Mouse (Mus musculus) CD4-positive helper T cell, adult 2 months (primary cell): ENCODE measurements around the gene Ccdc28a.

Source experiments
- DNase-seq: peaks from one replicate; pipeline ENCODE4 v3.0.0-alpha.2; 2012; ENCODE audit warnings: low read depth, missing footprints, low spot score

Ccdc28a gene

DNA sequence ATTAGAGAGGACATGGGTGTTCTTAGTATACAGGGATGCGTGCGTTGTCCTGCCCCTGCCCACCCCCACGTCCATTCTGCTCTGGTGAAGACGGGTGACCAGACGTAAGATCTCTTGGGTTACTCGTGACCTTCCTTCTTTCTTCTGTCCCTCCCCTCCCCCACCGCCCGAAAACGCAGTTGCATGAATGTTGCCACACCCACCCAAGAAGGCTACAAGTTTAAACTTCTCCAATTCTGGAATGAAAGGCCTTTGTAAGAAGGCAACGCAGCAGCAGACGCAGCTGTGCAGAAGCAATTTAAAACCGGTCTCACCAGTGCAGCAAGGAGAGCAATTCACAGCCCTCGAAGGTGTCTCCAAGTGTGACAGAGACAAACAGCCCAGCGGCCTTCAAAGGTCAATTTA is 40.1 kb downstream of the Ccdc28a start:
- no peak for DNase-seq

DNA sequence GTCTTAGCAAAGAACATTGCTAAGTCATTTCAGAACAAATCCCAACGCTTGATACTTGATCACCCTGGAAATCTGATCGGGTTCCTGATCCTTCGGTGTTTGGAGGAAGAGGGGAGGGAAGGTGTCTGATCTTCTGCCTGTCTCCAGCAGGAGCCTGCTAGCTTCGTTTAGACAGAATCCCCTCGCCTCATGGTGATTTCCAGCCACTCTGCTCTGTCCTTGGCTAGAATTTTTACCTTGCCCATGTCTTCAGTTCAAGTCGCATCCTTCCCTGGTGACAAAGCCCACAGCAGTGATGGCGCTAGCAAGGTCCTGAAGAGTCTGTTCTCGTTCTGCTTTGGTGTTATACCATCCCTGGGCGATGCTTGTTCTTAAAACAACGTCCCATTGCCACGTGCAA is 40.6 kb downstream of the Ccdc28a start:
- DNase-seq, result no peak

DNA sequence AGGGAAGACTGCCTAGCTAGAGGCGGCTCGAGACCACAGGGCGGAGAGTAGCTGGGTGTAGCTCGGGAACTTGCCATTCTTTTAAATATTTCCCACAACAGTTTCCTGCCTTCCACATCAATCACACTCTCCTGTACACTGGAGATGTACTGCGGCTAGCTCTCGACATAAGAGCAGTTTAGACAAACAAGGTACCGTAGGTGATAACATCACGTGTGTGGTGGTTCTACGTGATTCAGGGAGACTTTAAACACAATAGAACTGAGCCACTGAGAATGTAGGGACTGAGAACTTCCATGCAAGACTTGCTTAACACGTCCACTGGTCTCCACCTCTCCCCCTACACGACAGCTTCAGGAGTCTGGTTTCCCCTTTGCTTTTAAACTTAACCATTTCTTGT is 41.6 kb downstream of the Ccdc28a start:
- DNase-seq, result peak; percentile 77

DNA sequence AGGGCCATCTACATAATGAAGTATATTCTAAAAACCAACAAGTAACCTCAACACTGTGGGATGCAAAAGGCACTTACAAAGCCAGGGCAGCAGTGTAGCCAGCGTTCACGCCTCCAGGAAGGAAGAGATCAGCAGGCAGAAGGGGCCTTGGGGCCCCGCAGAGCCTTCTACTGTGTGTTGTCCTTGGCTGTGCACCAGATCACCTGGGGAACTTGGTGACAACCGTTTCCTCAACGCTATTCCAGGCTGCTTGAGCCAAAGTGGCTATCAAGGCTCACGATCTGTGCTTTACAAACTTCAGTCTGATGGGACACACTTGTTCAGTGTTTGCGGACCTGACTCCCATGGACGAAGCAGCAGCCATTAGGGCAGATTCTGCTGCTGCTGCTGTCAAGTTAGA is 43.1 kb downstream of the Ccdc28a start:
- peak; percentile 14 for DNase-seq

DNA sequence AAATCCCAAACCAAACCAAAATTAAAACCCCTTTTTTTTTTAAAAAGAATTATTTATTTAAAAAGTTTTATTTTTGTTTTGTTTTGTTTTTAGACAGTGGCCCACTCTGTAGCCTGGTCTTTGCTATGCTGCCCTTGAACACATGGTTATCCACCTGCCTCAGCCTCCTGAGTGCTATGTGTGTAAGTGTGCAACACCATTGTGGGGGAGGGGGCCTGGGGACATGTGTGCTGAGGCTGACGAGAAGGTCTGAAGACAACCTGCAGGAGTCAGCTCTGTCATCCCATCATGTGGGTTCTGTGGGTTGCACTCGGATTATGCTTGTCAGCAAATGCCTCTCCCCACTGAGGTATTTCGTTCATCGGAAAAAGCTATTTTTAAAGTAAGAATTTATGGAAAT is 45.3 kb downstream of the Ccdc28a start:
- DNase-seq, result no peak

DNA sequence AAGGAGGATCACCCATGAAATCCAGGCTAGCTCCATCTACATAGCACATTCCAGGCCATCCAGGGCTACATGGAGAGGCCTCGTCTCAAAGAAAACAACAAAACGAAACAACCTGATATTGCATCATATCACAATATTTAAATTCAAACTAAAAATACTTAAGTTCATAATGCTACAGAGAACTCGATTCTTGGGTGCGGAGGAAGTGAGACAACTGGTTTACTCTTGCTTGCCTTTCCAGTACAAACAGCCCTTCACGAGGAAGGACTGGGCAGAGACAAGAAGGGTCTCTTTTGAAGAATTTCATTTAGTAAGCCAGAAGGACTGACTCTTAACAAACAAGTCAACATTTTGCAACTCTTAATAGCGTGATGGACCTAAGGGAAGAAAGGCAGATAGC is 46.2 kb downstream of the Ccdc28a start:
- no peak for DNase-seq

DNA sequence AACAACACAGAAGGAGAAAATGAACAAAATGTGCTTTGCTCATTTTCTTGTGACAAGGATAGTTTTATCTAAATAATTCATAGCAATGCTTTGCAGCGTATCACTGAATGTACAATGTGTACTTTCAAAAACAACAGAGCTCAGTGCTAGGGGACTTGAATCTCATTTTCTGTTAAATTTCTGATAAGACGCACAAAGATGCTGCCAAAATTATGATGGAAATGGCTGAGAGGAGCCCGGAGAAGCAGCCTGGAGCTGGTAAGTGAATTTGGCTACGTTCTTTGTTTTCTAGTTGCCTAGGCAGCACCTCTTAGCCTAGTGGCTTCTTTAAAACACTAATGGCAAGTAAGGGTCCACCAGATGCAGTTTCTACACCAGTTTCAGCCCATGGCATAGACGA is 52.6 kb downstream of the Ccdc28a start:
- DNase-seq, result no peak

DNA sequence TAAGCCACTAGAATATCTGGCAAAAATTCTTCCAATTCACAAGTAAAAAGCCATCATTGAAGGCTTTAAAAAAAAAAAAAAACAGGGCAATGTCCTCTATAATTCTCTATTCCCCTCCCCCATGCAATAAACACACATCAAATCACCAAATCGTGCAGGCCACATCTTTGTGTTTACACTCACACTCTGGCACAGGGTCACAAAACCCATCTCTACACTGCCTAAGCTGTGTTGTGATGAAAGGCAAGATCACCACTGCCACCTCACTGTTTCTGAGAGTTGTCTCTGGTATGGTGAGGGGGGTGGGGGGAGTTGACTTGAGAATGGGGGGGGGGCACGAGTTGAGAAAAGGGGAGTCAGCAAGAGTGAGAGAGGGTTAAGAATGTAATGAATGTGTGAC is 57.5 kb downstream of the Ccdc28a start:
- no peak for DNase-seq

DNA sequence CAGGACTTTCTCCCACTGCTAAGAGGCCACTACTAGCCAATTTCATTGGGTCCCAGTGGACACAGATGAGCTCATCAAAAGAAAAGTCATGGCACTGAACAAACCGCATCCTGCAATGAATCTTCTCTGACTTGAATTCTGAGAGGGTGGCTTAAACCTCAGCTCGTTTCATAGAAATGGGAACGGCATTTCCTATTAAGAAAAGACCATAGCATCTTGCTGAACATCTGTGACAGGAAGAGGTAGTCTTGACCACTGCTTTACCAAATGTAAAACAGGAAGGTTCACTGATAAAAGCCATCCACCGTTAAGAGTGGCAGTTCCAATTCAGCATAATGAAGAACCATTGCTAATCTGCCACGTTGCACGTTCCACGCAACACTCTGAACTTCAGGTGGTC is 58.1 kb downstream of the Ccdc28a start:
- no peak for DNase-seq

DNA sequence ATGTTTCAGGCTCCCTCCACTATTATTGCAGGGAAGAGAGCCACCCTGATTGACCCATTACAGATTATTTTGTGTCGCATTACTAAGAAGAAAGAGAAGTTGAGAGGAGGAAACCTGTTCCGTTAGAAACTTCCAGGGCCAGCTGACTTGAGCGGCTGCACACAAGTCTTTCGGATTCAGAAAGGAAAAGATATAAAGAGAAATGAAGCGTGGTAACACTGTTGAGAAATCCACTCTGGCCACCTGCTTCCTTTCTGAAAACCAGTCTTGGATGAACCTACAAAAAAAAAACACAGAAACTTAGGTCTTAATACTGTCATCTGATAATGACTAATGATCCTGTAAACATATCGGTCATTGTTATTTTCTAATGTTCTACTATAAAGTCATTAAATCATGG is 59.7 kb downstream of the Ccdc28a start:
- no peak for DNase-seq
